ENCODE assay signal across 8 mouse cellular contexts in the genomic region with DNA sequence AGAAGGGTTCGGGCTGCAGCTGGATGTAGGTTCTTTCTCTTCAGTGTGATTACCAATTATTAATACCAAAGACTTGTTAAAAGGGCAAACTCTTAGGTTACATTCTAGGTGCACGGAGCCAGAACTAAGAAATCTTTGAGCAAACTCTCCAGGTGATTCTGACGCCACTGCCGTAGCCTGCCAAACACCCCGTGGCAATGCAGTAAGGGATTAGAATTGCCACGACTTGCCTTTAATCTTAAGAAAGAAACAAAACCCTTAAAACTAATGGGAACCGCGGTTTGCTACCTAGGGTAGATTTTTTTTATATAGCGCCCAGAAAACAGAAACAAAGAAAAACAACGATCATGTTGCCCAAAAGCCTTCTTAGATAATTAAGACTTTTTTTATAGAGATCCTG. TPM values are rescaled to one million over a fixed set of nuclear protein-coding genes. Genes with fewer than 3 reads are reported as not detected.
DNase-seq lines count a peak whose midpoint lies in the region; ATAC-seq and TF ChIP-seq lines count a peak whose summit lies in the region.

No protein-coding gene starts in this region.

- no peaks in the 10 kb centered on the region for H3K27me3 ChIP-seq in heart, embryonic 10.5 days (ENCODE audit: insufficient read depth, poor library complexity, severe bottlenecking)
- H3K27me3 ChIP-seq in MEL (ENCODE audit: control insufficient read depth in 1 of 2, insufficient read depth in 2 of 2, low read length in 2 of 2): no peaks in the 10 kb centered on the region
- H3K27me3 ChIP-seq in heart, embryonic 16.5 days (ENCODE audit: control insufficient read depth, insufficient read depth, low read length): no peaks in the 10 kb centered on the region

- no peak for TF ChIP-seq CTCF in MEL (IDR thresholded peaks at IDR 0.05 in 2 of 3, conservative IDR thresholded peaks at IDR 0.05 in 1 of 3; ENCODE audit: control insufficient read depth in 1 of 3, insufficient read depth in 1 of 3, low read depth in 2 of 3, low read length in 3 of 3, poor library complexity in 1 of 3, severe bottlenecking in 1 of 3)

- peak overlapping the region; percentile 78 for H3K4me3 ChIP-seq in heart, embryonic 10.5 days
- H3K4me3 ChIP-seq in MEL (ENCODE audit: control insufficient read depth in 1 of 2, insufficient read depth in 1 of 2, low read depth in 2 of 2, low read length in 2 of 2): peak overlapping the region; percentile 83 to 86
- H3K4me3 ChIP-seq in heart, embryonic 16.5 days (ENCODE audit: low read length): peak overlapping the region; percentile 86

- peak overlapping the region; percentile 44 for H3K9ac ChIP-seq in MEL (ENCODE audit: control insufficient read depth, low read depth, low read length, poor library complexity, severe bottlenecking)
- peak overlapping the region; percentile 97 for H3K9ac ChIP-seq in heart, embryonic 16.5 days (ENCODE audit: low read length)

- H3K9me3 ChIP-seq in heart, embryonic 10.5 days: no peaks in the 10 kb centered on the region
- no peaks in the 10 kb centered on the region for H3K9me3 ChIP-seq in MEL (replicated peaks; ENCODE audit: insufficient read depth, low read length)
- H3K9me3 ChIP-seq in heart, embryonic 16.5 days (replicated peaks; ENCODE audit: control insufficient read depth, low read length): no peaks in the 10 kb centered on the region

- DNase-seq in heart, embryonic 10.5 days (ENCODE audit: low spot score): no peak
- no peak for DNase-seq in heart, adult 18-20 months
- DNase-seq in MEL (ENCODE audit: low read depth, low spot score): no peak
- DNase-seq in lung, postnatal 36 days: peak; percentile 44
- no peak for DNase-seq in thymus, postnatal 4 days
- no peak for DNase-seq in cerebellum, postnatal 4 days (ENCODE audit: low spot score in 2 of 2)

- peak overlapping the region; percentile 77 for H3K4me2 ChIP-seq in heart, embryonic 16.5 days (ENCODE audit: low read depth, low read length)

- 6% methylated on average over 10 of the region's 10 CpGs for WGBS in heart, embryonic 10.5 days
- 6% methylated on average over 10 of the region's 10 CpGs for WGBS in heart, embryonic 16.5 days

- H3K36me3 ChIP-seq in heart, embryonic 10.5 days: no peaks in the 10 kb centered on the region
- peaks cover 0 to 22% of the 10 kb centered on the region in 2 experiments; a peak in 2 of 4 replicates for H3K36me3 ChIP-seq in MEL (ENCODE audit: control insufficient read depth in 1 of 2, insufficient read depth in 2 of 2, low read length in 2 of 2)
- no peaks in the 10 kb centered on the region for H3K36me3 ChIP-seq in heart, embryonic 16.5 days (ENCODE audit: control insufficient read depth, insufficient read depth)

- no peak for TF ChIP-seq POLR2A in MEL (IDR thresholded peaks at IDR 0.05; ENCODE audit: control insufficient read depth in 1 of 2, insufficient read depth in 1 of 2, low read depth in 1 of 2, low read length in 2 of 2, poor library complexity in 1 of 2)

- H3K27ac ChIP-seq in heart, embryonic 10.5 days: peak overlapping the region; percentile 98
- no peak overlapping the region for H3K27ac ChIP-seq in MEL (ENCODE audit: control insufficient read depth, low read depth, low read length)
- peak overlapping the region; percentile 99 for H3K27ac ChIP-seq in heart, embryonic 16.5 days (ENCODE audit: low read length)

- peaks cover 14% of the 10 kb centered on the region for H3K4me1 ChIP-seq in heart, embryonic 10.5 days
- H3K4me1 ChIP-seq in MEL (ENCODE audit: control insufficient read depth in 1 of 2, insufficient read depth in 2 of 2, low read length in 2 of 2): peaks cover 0 to 16% of the 10 kb centered on the region in 2 experiments; a peak in 3 of 4 replicates
- H3K4me1 ChIP-seq in heart, embryonic 16.5 days (ENCODE audit: control insufficient read depth, insufficient read depth, low read length): peaks cover 18% of the 10 kb centered on the region

- TF ChIP-seq EP300 in MEL (IDR thresholded peaks at IDR 0.05; ENCODE audit: low read depth in 1 of 2, low read length in 2 of 2): no peak

- TF ChIP-seq RAD21 in MEL (IDR thresholded peaks at IDR 0.05; ENCODE audit: low read depth, low read length): no peak

- no peak for ATAC-seq in heart, embryonic 16.5 days (replicated peaks; ENCODE audit: extremely low read depth, insufficient read depth, low FRiP score)
- no peak for ATAC-seq in erythroid progenitor cell, adult 5-6 weeks (replicated peaks; ENCODE audit: low FRiP score, poor library complexity, severe bottlenecking)

- peaks cover 14% of the 10 kb centered on the region for H3K79me2 ChIP-seq in MEL (ENCODE audit: control insufficient read depth, insufficient read depth, low read length, poor library complexity)

TF ChIP-seq in MEL, 35 proteins besides CTCF, POLR2A, EP300 and RAD21:
- TF ChIP-seq POLR2AphosphoS5 (IDR thresholded peaks at IDR 0.05; ENCODE audit: borderline replicate concordance, low read depth, low read length): no peak
- no peak for TF ChIP-seq CHD2 (IDR thresholded peaks at IDR 0.05; ENCODE audit: low read length)
- TF ChIP-seq USF1 (IDR thresholded peaks at IDR 0.05; ENCODE audit: low read depth, low read length): no peak
- no peak for TF ChIP-seq SIN3A (IDR thresholded peaks at IDR 0.05; ENCODE audit: low read length)
- no peak for TF ChIP-seq ZNF384 (IDR thresholded peaks at IDR 0.05; ENCODE audit: low read depth, low read length)
- no peak for TF ChIP-seq ELF1 (IDR thresholded peaks at IDR 0.05; ENCODE audit: low read depth, low read length)
- TF ChIP-seq GABPA (IDR thresholded peaks at IDR 0.05; ENCODE audit: low read depth, low read length): no peak
- TF ChIP-seq MYB (IDR thresholded peaks at IDR 0.05; ENCODE audit: low read depth, low read length): no peak
- TF ChIP-seq MEF2A (IDR thresholded peaks at IDR 0.05; ENCODE audit: extremely low read depth, insufficient replicate concordance, low read depth, low read length, poor library complexity, severe bottlenecking): no peak
TF ChIP-seq in MEL: peak in this region for 0.

RNA-seq across cellular contexts. Expression of gene Dstn, which starts 0.9 kb away (rescaled TPM):
- 746 and 989 TPM in 2 replicates for polyA plus RNA-seq in heart, embryonic 10.5 days (2016; fragmentation: Nextera tagmentation; extraction: Ambion mirVana)
- total RNA-seq in heart, adult 18-20 months (2021): 100 to 1,000 TPM; 164 to 168 TPM
- 66.5 and 80.0 TPM in 2 replicates for total RNA-seq in MEL (2012; rRNA removed)
- polyA plus RNA-seq in MEL (2012; ENCODE audit: insufficient read depth in 1 of 2, insufficient read length in 2 of 2, low read depth in 1 of 2, low replicate concordance in 2 of 2, missing spikeins in 1 of 2): 10 to 100 TPM in 1 of 2 experiments, not detected in 1; 78.1 TPM
- polyA plus RNA-seq in heart, embryonic 16.5 days (2015; fragmentation: Nextera tagmentation; extraction: Ambion mirVana): 853 and 944 TPM in 2 replicates
- total RNA-seq in erythroid progenitor cell, adult 5-6 weeks (2015; ENCODE audit: low replicate concordance): 103 and 108 TPM in 2 replicates
- 58.8 and 72.4 TPM in 2 replicates for total RNA-seq in erythroid progenitor cell, adult 5-6 weeks (2017; ENCODE audit: low replicate concordance)

RNA-seq across cellular contexts. Expression of gene Bfsp1, which starts 51.2 kb away (rescaled TPM):
- polyA plus RNA-seq in heart, embryonic 10.5 days (2016; fragmentation: Nextera tagmentation; extraction: Ambion mirVana): 2.1 and 2.2 TPM in 2 replicates
- total RNA-seq in heart, adult 18-20 months (2021): under 1 TPM; 0.17 to 0.33 TPM
- total RNA-seq in MEL (2012; rRNA removed): 3.1 and 3.4 TPM in 2 replicates
- 1 to 10 TPM in 1 of 2 experiments, not detected in 1; 2.7 TPM for polyA plus RNA-seq in MEL (2012; ENCODE audit: insufficient read depth in 1 of 2, insufficient read length in 2 of 2, low read depth in 1 of 2, low replicate concordance in 2 of 2, missing spikeins in 1 of 2)
- 1.1 and 1.4 TPM in 2 replicates for polyA plus RNA-seq in heart, embryonic 16.5 days (2015; fragmentation: Nextera tagmentation; extraction: Ambion mirVana)
- not detected in 2 replicates for total RNA-seq in erythroid progenitor cell, adult 5-6 weeks (2015; ENCODE audit: low replicate concordance)
- total RNA-seq in erythroid progenitor cell, adult 5-6 weeks (2017; ENCODE audit: low replicate concordance): not detected in 2 replicates
